Mouse (Mus musculus): ENCODE results near the gene Lpcat2b.
"Not testable (repeated sequence)": the region's sequence is repeated elsewhere in the genome, so short reads cannot be mapped to it uniquely, and the experiment has no call there.

Lpcat2b gene

DNA sequence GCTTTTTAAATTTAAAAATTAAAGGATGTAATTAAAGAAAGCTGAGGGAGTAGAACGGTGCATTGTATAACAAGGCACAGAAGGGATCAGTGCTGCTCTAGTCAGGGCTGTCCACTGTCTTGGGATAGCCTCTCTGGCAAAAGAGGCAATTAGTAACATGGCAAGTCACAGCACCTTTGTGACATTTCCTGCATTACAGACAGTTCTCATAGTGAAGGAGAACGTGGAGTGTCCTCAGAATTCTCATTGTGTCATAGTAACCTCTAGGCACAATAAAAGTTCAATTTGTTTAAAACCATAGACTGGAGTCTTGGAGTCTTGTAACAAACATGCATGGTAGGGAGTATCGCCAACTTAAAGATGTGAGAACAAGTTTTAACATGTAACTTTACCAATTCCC is at the start of gene Lpcat2b:
Gene Lpcat2b, plus strand, starts transcription at position 301 of the 400 bp plus-strand sequence.
- no peak for DNase-seq (ENCODE audit: low spot score in 2 of 2)

DNA sequence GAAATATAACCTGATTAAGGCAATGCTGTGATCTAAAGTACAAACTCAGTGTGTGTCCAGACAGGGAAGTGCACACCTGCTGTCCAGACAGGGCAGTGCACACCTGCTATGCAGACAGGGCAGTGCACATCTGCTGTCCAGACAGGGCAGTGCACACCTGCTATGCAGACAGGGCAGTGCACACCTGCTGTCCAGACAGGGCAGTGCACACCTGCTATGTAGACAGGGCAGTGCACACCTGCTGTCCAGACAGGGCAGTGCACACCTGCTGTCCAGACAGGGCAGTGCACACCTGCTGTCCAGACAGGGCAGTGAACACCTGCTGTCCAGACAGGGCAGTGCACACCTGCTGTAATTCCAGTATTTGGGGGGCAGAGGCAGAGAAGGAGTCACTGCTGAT is 44.9 kb upstream of the Lpcat2b start:
- not testable (repeated sequence) for DNase-seq (ENCODE audit: low spot score in 2 of 2)

DNA sequence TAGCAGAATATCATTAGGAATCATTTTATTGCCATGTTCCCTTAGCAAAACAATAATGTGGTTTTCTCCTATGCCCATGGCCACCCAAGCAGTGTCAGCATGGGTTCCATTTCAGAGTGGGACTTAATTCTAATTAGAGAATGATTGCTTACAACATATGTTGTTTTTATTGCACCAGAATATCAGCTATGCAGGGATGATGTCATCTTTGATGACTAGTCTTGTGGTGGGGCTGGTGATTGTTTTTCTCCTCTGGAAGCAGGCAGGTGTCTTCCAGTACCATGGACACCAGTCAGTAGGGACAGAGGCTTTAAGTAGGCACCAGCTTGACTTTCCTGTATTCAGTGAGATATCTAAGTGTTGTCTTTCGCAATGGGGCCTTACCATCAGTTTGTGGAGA is 43.6 kb upstream of the Lpcat2b start:
- no peak for DNase-seq (ENCODE audit: low spot score in 2 of 2)

DNA sequence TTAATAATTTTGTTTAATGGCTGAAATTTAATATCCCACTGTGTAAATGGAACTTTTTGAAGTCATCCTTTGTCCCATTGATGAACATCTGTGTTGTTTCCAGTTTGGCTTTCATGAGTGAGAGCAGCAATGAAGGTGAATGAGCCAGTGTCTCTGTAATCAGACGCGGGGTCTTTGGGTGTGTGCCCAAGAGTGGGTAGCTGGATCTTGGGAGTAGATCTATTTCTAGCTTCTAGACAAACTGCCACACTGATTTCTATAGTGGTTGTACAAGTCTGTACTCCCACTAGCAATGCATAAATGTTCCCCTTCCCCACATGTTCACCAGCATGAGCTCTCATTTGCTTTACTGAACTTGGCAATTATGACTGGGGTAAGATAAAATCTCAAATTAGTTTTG is 42.0 kb upstream of the Lpcat2b start:
- DNase-seq (ENCODE audit: low spot score in 2 of 2): no peak

DNA sequence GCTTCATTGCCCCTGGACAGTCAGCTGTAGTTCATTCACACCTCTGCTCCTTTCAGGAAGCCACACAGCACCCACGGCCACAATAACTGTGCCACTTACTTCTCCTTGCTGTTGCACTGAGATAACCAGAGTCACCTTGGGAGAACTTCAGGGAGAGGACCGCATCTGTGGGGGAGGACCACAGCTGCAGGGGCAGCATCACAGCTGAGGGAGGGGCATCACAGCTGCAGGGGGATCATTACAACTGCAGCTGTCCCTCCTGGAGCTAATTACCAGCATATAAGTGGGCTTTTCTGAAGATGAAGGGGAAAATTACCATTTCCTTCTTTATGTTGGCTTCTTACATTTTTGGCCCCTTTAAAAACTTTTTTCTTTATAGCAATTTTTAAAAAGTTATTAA is 36.9 kb upstream of the Lpcat2b start:
- no peak for DNase-seq (ENCODE audit: low spot score in 2 of 2)

DNA sequence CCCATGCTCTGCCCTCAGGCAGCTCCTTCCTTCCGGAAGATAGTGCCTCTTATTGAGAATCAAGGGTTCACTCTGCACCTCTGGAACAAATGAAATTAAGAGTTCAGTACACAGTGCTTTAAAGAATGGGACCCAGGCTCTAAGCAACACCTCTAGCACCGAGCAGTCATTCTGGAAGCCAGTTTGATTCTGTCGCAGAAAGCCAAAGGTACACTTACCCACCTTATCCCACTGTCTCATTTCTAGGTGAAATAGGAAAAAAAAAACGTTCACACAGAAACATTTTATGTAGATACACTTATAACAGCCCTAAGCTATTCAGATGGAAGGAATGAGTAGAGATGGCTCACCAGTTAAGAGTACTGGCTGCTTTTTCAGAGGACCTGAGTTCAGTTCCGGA is 28.9 kb upstream of the Lpcat2b start, which contains the start of gene Ephx4:
Gene Ephx4, plus strand, starts transcription at position 301 of the 400 bp plus-strand sequence.
- DNase-seq (ENCODE audit: low spot score in 2 of 2): no peak

DNA sequence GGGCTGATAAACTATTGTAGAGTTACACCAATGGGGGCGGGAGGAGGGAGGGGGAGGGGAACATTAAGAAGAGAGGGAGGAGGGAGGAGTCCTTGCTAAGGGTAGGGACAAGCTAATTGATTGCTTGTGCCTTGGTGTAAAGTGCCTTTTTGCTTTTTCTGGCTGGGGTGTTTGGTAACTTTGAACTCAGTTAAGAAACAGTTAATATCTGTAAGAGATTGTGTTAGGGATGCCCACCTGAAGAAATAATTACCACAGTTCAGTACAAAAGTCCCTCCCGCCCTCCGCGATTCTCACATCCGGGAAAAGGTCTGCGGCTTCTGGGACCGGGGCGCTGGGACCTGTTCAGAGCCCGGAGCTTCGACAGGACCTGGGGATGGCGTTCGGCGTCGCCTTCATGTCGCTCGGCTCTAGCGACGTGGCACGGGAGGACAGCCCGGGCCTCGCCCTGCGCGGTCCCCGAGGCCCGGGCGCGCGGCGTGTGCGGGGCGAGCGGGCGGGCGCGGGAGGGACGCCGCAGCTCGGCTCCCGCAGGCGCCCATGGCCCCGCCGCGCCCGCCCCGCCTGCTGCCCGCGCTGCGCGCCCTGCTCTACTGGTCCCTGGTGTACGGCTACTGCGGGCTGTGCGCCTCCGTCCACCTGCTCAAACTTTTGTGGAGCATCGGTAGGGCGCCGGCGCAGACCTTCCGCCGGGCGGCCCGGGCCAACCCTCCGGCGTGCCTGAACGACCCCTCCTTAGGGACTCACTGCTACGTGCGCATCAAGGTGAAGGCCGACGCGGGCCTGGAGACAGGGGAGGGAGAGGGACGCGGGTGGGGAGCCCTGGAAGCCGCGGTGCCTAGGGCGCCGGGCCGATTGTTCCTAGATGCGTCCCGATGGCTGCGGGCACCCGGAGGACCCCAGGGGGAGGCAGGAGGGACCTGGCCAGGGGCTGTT is 28.1 kb upstream of the Lpcat2b start:
- peak in 1 of 2 experiments; percentile 19 for DNase-seq (ENCODE audit: low spot score in 2 of 2)

DNA sequence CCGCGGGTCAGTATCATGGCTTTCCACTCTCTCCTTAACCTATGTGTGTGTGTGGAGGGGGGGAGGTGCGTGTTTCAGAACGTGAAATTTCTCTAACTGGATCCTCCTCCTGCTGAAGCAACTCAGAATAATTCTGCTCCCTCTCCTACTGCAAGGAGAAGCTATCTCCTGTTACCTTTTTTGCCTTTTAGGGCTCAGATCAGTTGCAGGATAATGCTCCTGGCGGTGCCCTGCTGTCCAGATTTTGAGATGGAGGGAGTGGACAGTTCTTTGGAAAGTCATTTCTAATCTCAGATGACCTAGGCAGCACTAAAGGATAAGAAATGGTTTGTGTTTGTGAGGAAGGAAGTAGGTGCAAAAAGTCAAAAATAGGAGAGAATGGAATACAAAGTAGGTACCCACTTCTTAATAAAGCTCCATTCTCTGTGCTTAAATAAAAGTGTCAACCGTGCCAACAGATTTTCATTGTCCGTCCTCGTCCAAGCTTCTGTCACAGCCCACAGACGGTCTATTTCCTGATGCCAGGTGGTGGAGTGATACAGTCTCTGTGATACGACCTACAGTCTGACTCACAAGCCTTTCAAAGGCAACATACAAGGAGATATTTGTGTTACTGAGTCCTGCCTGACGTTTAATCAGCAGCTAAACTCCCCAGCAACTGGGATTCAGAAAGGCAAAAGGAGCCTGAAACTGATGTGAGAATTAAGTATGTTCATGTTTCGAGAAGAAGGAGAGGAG is 27.2 kb upstream of the Lpcat2b start:
- no peak for DNase-seq (ENCODE audit: low spot score in 2 of 2)

DNA sequence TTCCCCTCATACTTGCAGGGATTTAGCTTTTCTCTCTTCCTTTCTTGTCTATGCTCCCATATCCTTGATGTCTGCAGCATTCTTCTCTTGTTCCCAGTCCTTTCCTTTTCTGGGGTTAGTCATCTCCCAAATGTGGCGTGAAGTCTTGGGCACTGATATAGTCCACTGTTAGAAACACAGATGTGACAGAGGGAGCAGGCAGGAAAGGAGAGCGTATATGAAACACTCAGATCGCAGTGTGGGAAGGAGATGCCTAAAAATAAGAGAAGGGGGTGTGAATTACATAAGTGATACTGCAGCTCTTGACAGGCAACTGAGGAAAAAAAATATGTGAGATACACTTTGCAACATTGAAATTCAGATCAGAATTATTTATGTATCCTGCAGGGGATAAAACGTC is 26.0 kb upstream of the Lpcat2b start:
- no peak for DNase-seq (ENCODE audit: low spot score in 2 of 2)

DNA sequence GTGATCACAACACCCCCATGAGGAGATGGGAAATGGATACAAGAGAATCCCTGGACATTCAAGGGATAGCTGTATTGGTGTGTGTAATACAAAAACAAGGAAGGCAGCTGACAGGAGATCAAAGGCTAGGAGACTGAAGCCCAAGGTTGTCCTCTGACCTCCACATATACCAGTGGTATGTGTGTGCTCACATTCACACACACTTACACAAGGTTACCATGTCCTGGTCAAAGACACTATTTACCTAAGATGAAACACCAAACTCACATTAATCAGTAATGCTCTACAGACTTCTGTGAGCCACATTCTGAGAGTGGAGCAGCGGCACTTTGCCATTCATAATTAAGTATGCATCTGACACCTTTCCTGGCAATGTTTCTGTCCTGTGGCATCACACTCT is 21.0 kb upstream of the Lpcat2b start:
- no peak for DNase-seq (ENCODE audit: low spot score in 2 of 2)

DNA sequence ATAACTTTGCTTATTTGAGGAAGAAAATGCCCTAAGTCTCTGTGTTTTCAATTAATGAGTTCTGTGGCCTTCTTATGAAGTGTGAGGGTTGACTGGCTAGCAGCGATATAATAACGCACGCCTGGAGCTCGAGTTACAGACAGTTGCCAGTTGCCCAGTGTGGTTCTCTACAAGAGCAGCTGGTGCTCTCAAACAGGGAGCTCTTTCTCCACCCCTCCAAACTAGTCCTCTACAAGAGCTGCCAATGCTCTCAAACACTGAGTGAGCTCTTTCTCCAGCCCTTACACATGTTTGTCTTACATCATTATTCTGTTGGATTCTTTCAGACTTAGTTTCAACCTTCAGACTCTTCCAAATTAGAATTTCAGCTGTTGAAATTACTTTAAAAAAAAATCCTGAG is 20.0 kb upstream of the Lpcat2b start:
- no peak for DNase-seq (ENCODE audit: low spot score in 2 of 2)

DNA sequence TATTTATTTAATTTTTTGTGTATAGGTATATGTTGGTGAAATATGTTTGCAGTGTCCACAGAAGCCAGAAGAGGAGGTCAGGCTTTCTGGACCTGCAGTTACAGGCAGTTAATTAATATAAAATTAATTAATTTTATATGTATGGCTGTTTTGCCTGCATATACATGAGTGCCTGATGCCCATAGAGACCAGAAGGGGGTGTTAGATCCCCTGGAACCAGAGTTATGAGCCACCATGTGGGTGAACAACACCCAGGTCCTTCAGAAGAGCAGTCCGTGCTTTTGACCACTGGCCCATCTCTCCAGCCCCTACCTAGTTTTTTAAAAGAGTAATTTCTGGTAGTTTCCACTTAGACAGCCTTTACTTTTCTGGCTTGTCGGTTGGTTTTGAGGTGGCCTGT is 19.1 kb upstream of the Lpcat2b start:
- DNase-seq (ENCODE audit: low spot score in 2 of 2): no peak

DNA sequence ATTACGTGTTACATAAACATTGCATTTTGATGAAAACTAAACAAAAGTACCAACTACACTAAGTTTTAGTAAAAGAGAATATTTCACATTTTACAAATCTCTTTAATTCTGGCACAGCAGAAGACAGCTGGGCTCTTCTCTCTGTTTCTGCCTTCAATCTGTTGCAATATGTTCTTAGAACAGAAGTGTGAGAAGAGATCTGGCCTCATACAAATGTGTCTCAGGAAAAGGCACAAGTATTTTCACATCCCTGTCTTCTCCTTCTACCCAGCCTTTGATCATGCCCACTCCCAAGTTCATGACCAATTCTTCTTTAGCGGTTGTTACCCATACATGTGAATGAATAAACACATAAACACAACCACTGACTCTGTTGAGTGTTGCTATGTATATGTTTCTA is 16.3 kb upstream of the Lpcat2b start:
- no peak for DNase-seq (ENCODE audit: low spot score in 2 of 2)

DNA sequence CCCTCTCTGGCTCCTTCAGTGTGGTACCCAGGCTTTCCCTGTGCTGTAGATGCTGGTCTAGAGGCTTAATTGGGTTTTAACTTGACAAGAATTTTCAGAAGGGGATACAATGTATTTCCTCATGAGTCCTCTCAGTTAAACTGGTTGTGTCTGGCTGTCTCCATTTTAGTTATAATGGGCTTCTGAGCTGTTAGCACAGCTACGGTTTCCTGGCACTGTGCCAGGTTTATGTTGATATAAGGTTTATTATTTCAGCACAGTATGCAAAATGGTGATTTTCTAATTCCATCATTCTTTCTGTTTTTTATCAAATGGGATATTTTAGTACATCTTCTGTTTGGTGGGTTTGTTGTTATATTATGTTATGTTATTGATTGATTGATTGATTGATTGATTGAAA is 9.7 kb upstream of the Lpcat2b start:
- DNase-seq (ENCODE audit: low spot score in 2 of 2): no peak

DNA sequence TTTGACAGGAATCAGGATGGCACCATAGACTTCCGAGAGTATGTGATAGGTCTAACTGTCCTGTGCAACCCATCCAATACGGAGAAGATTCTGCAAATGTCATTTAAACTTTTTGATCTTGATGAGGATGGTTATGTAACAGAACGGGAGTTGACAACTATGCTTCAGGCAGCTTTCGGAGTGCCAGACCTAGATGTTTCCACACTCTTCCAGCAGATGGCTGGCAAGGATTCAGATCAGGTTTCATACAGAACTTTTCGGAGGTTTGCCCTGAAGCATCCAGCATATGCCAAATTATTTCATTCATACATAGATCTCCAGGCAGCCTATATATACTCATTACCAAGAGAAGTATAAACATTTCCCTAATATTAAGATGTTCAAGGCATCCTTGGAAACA is 2.7 kb downstream of the Lpcat2b start:
- DNase-seq (ENCODE audit: low spot score in 2 of 2): no peak

DNA sequence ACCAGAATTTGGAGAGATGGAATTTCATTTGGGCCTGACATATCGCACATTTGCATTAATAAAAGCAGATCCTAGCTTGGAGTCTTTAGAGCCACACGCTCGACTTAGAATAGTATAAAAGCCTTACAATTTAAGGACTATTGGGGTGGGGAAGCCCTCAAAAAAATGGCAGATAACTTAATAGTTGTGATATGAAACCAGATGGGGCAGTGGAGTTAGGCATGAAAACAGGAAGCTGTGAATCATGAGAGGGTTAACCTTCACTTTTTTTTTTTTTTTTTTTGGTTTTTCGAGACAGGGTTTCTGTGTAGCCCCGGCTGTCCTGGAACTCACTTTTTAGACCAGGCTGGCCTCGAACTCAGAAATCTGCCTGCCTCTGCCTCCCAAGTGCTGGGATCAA is 4.8 kb downstream of the Lpcat2b start:
- no peak for DNase-seq (ENCODE audit: low spot score in 2 of 2)

DNA sequence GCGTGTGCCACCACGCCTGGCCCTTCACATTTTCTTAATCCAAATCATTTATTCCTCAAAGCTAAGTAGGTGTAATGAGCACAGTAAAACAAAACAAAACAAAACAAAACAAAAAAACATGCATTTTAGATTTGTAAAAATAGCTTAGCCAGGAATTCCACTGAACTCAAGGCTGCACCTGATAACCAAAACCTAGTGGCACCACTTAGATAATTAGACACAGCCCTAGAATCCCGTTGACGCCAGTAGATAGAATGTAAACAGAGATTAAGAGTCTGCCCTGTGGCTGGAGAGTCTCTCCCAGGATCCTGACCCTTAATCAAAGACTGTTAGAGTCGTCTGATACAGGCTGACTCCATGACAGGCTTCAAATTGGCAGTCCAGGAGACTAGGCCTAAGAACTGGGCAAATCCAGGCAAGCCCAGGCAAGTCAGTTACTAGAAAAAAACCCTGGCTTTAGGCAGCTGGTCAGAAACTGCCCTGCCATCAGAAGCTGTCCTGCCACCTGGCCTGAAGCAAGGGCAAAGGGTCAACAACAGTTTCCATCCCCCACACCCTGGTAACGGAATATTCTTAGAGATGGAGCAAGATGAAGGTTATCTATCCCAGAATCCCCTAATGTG is 5.3 kb downstream of the Lpcat2b start:
- DNase-seq (ENCODE audit: low spot score in 2 of 2): no peak

DNA sequence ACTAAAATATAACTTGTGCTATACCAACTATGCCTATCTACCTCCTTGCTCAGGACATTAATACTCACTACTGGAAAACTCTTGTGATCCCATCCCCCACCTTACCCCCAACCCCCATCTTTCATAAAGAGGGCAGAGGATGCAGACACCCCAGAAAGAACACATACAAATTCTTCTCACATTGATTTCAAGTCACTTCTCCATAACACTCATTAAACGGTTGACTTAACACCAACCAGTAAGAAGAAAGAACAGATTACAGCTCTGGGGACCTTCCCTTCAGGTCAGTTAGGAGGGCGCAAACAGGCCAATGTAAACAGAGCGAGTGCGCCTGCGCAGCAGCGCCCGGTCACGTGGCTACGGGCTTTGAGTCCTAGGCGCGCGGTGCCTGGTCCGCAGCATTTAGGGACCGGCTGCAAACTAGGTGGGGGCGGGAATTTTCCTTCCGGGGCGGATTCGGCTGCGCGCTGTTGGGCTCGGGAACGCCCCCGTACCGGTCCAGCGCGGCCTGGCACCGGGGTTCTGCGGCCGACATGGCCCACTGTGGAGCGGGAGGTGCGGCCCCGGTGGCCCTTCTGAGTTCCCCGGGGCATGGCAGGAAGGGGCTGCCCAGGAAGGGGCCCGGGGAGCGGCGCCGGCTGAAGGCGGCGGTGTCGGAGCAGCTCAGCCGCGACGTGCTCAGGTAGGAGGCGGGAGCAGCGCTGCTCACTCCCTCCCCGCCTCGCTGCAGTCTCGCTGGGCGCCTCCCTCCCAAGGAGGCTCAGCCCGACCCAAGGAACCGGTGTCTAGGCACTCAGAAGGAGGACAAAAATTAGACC is 6.3 kb downstream of the Lpcat2b start, which contains the start of gene Btbd8:
Gene Btbd8, plus strand, starts transcription at position 534 of the 818 bp plus-strand sequence.
- peak; percentile 91 to 95 for DNase-seq (ENCODE audit: low spot score in 2 of 2)

DNA sequence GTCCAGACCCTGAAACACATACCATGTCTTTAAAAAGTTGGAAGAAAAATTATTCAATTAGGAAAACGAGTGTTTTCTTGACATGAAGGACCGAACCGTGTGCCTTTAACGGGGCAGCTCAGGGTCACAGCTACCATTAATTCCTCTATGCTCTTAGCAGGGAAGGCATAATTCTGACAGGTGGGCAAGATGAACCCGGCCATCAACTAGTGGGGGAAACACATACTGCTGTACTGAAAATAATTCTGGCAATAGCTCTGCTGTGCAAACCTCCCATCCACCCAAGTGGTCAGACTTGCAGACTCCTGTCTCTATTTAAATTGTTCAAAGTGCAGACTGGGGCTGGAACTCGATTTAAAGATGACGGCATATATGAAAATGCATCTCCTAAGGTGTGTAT is 7.0 kb downstream of the Lpcat2b start:
- DNase-seq (ENCODE audit: low spot score in 2 of 2): no peak

DNA sequence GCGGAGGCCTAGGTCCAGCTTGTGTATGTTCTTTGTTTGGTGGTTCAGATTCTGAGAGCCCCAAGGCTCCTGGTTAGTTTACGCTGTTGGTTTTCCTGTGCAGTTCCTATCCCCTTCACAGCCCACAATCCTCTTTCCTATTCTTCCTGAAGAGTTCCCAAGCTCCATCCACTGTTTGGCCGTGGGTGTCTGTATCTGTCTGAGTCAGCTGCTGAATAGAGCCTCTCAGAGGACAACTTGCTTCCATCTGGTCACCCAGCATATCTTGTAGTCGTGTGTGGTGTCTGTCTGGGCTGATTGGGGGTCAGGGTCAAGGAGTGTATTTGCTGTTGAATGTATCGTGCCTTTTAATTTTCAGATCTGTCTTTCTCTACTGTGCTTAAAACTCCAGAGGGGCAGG is 10.5 kb downstream of the Lpcat2b start:
- DNase-seq (ENCODE audit: low spot score in 2 of 2): no peak

DNA sequence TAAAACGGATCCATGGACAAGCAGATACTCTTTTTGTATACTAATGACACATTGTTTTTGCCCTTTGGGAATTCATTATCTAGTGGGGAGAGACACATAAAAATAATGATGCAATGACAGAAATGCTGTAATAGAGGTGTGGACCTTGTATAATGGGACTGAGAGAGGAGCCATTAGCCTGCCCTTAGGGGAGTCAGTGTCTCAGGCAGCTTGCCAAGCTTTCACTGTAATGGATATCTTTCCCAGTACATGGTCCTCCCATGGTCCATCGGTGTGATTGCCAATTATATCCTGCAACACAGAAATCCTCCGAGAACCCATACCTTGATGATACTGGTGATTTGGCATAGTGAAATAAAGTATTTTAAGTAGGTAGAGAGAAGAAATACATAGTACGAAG is 12.9 kb downstream of the Lpcat2b start:
- no peak for DNase-seq (ENCODE audit: low spot score in 2 of 2)

DNA sequence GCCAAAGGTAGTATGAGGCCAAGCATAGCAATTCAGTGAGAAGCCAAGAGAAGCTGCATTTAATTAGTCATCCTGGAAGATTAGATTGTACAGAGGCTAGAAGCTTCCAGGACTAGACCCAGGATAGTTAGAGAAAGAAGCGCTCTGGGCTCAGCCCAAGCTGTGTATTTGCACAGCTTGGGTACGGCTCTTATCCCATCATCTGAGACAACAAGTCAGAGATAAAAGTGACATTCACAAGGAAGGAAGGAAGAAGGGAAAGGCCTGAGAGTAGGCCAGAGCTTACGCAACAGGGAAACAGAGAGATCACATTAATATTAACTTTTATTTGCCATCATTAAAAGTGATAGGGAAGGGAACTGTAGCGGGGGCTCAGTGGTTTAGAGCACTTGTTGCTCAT is 16.6 kb downstream of the Lpcat2b start:
- no peak for DNase-seq (ENCODE audit: low spot score in 2 of 2)
